In the genomic region with DNA sequence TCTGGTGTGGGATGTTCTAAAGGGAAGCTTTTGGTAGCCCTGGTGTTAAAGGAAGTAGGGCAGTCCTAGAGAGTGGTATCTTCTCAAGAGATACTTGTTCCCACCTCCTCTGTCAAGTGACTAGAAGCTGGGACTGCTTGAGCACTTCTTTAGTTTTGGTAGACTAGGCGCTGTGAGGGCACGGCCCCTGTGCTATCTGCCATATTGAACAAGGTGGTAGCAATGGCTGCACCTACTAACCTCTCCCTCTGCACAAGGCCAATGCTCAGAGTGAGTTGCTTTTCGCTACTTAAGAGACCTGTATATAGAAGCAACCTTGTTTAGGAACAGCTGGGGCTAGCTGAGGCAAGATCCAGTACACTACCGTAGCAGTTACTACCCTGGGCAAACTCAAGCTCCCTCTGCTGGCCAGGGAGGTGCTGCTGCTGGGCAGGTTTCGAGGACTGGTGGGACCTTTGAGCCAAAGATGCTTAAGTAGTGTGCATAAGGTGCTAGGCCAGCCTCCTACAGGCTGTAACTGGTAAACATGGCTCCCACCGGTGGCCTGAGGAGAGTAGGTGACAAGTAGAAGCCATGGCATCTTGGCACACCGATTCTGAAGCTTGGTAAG, we compare ENCODE assay signal across 8 mouse cellular contexts. TPM values are rescaled to one million over a fixed set of nuclear protein-coding genes. Genes with fewer than 3 reads are reported as not detected.
DNase-seq lines count a peak whose midpoint lies in the region; ATAC-seq and TF ChIP-seq lines count a peak whose summit lies in the region.

No protein-coding gene starts in this region.

- no peak overlapping the region for H3K4me3 ChIP-seq in heart, embryonic 13.5 days
- H3K4me3 ChIP-seq in liver, embryonic 11.5 days (ENCODE audit: low read depth, low read length), result no peak overlapping the region
- H3K4me3 ChIP-seq in stomach, embryonic 16.5 days (replicated peaks; ENCODE audit: low read length), result no peak overlapping the region

- peak overlapping the region; percentile 29; the same call in 1 of the 2 replicates for H3K27ac ChIP-seq in heart, embryonic 13.5 days (replicated peaks)
- H3K27ac ChIP-seq in liver, embryonic 11.5 days (ENCODE audit: low read depth, low read length), result no peak overlapping the region
- H3K27ac ChIP-seq in stomach, embryonic 16.5 days (ENCODE audit: low read length), result no peak overlapping the region

- H3K4me1 ChIP-seq in heart, embryonic 13.5 days, result peaks cover 50% of the 10 kb centered on the region
- no peaks in the 10 kb centered on the region for H3K4me1 ChIP-seq in liver, embryonic 11.5 days (replicated peaks; ENCODE audit: control insufficient read depth, insufficient read depth, low read length)
- no peaks in the 10 kb centered on the region for H3K4me1 ChIP-seq in stomach, embryonic 16.5 days (ENCODE audit: control insufficient read depth, insufficient read depth, low read length)

- no peaks in the 10 kb centered on the region for H3K27me3 ChIP-seq in heart, embryonic 13.5 days (replicated peaks)
- no peaks in the 10 kb centered on the region for H3K27me3 ChIP-seq in liver, embryonic 11.5 days (replicated peaks; ENCODE audit: control insufficient read depth, insufficient read depth, low read length)
- H3K27me3 ChIP-seq in stomach, embryonic 16.5 days (ENCODE audit: control insufficient read depth, insufficient read depth, low read length), result no peaks in the 10 kb centered on the region

- peak; percentile 24; the same call in 1 of the 2 replicates for TF ChIP-seq CTCF in brain, embryonic 14.5 days (IDR thresholded peaks at IDR 0.05; ENCODE audit: borderline replicate concordance, extremely low read depth, insufficient read depth, insufficient read length)

- TF ChIP-seq POLR2A in brain, embryonic 14.5 days (IDR thresholded peaks at IDR 0.05; ENCODE audit: borderline replicate concordance, extremely low read depth, insufficient read depth, insufficient read length, poor library complexity, severe bottlenecking), result no peak

- peaks cover 97% of the 10 kb centered on the region for H3K36me3 ChIP-seq in heart, embryonic 13.5 days
- peaks cover 59% of the 10 kb centered on the region for H3K36me3 ChIP-seq in liver, embryonic 11.5 days (ENCODE audit: control insufficient read depth, insufficient read depth, low read length)
- peaks cover 64% of the 10 kb centered on the region for H3K36me3 ChIP-seq in stomach, embryonic 16.5 days (ENCODE audit: control insufficient read depth, insufficient read depth, low read length)

- intact Hi-C loops in heart, postnatal 25 days (cut with DNase I), result no loop called here
- intact Hi-C loops in gastrocnemius, postnatal 14 days (cut with DNase I; ENCODE audit: low total_unique reads), result no loop called here

- H3K4me2 ChIP-seq in heart, embryonic 13.5 days, result no peak overlapping the region
- no peak overlapping the region for H3K4me2 ChIP-seq in liver, embryonic 11.5 days
- no peak overlapping the region for H3K4me2 ChIP-seq in stomach, embryonic 16.5 days (ENCODE audit: low read depth, low read length)

- no peak overlapping the region for H3K9ac ChIP-seq in heart, embryonic 13.5 days
- no peak overlapping the region for H3K9ac ChIP-seq in liver, embryonic 11.5 days (ENCODE audit: low read depth, low read length)
- H3K9ac ChIP-seq in stomach, embryonic 16.5 days (ENCODE audit: low read length), result no peak overlapping the region

- ATAC-seq in heart, embryonic 13.5 days (ENCODE audit: extremely low read depth, insufficient number of reproducible peaks, low FRiP score, low TSS enrichment), result no peak
- peak; percentile 29 for ATAC-seq in liver, embryonic 11.5 days (replicated peaks; ENCODE audit: low FRiP score)
- peak; percentile 52; the same call in 1 of the 2 replicates for ATAC-seq in stomach, embryonic 16.5 days (ENCODE audit: insufficient read depth, low FRiP score)

- DNase-seq in heart, postnatal 25 days (ENCODE audit: low spot score), result no peak
- peak; percentile 11 to 14 for DNase-seq in CD8-positive naive resting alpha-beta T cell, adult 2 months (ENCODE audit: low read depth in 2 of 2, low spot score in 2 of 2)
- DNase-seq in brain, embryonic 14.5 days (ENCODE audit: low read depth), result no peak
- peak; percentile 36 for DNase-seq in liver, embryonic 11.5 days (ENCODE audit: low spot score)
- no peak for DNase-seq in right cerebral cortex, adult 18-20 months
- no peak for DNase-seq in gastrocnemius, postnatal 14 days

- WGBS in heart, embryonic 13.5 days, result 82% methylated on average over 7 of the region's 7 CpGs
- WGBS in liver, embryonic 11.5 days, result 76% methylated on average over 7 of the region's 7 CpGs
- 88% methylated on average over 7 of the region's 7 CpGs for WGBS in stomach, embryonic 16.5 days

- H3K9me3 ChIP-seq in heart, embryonic 13.5 days, result no peaks in the 10 kb centered on the region
- H3K9me3 ChIP-seq in liver, embryonic 11.5 days (ENCODE audit: control insufficient read depth, low read length), result no peaks in the 10 kb centered on the region
- H3K9me3 ChIP-seq in stomach, embryonic 16.5 days (replicated peaks; ENCODE audit: control insufficient read depth, low read length), result no peaks in the 10 kb centered on the region

RNA-seq across cellular contexts. Expression of a gene that starts 30.5 kb away (rescaled TPM):
- 860 and 905 TPM in 2 replicates for polyA plus RNA-seq in heart, embryonic 13.5 days (2015; fragmentation: Nextera tagmentation; extraction: Ambion mirVana)
- 100 to 1,000 TPM; 233 to 243 TPM for total RNA-seq in heart, postnatal 25 days (2021)
- polyA plus RNA-seq in brain, embryonic 14.5 days (2012; rRNA removed), result 106 and 159 TPM in 2 replicates
- 241 and 242 TPM in 2 replicates for polyA plus RNA-seq in liver, embryonic 11.5 days (2014; fragmentation: Nextera tagmentation; extraction: Ambion mirVana)
- polyA plus RNA-seq in stomach, embryonic 16.5 days (2015; fragmentation: Nextera tagmentation; extraction: Ambion mirVana), result 852 and 990 TPM in 2 replicates
- total RNA-seq in gastrocnemius, postnatal 14 days (2021), result 10 to 100 TPM; 43.1 to 52.3 TPM

Comparison
In these comparisons a context has a peak if more than half of its experiments do, and no peak if none do; other contexts are left out.
1. DNase-seq: peak in CD8-positive naive resting alpha-beta T cell, adult 2 months (2 of 2) and liver, embryonic 11.5 days (single experiment); none in heart, postnatal 25 days (single experiment), brain, embryonic 14.5 days (single experiment), right cerebral cortex, adult 18-20 months (single experiment) and gastrocnemius, postnatal 14 days (single experiment).